Comparison of ENCODE assay signal across 8 mouse cellular contexts in genomic region chr19:10869241-10869885, GRCm38 (mm10). TPM values are rescaled to one million over a fixed set of nuclear protein-coding genes. Genes with fewer than 3 reads are reported as not detected.
A peak's percentile ranks its signal among the peaks of the same experiment; 100 is the strongest.
DNase-seq lines count a peak whose midpoint lies in the region; TF ChIP-seq lines count a peak whose summit lies in the region.

No protein-coding gene starts in this region.

- TF ChIP-seq POLR2A in lung, adult 2 months (IDR thresholded peaks at IDR 0.05; ENCODE audit: borderline replicate concordance, extremely low read depth, low read depth, low read length), result peak; percentile 28; the same call in 1 of the 2 replicates

- H3K4me3 ChIP-seq in hindbrain, embryonic 10.5 days, result peak overlapping the region; percentile 85
- peak overlapping the region; percentile 72 for H3K4me3 ChIP-seq in lung, adult 2 months (replicated peaks; ENCODE audit: extremely low read depth, low read depth, low read length)

- H3K36me3 ChIP-seq in hindbrain, embryonic 10.5 days, result peaks cover 70% of the 10 kb centered on the region

- DNase-seq in Muller cell, postnatal 12 days (ENCODE audit: inconsistent ontology term), result peak; percentile 90
- peak; percentile 91 for DNase-seq in cerebellum, adult 9-10 months
- DNase-seq in frontal cortex, postnatal 10 days (ENCODE audit: low spot score in 2 of 2), result peak; percentile 75 to 83
- peak; percentile 91 for DNase-seq in hindbrain, embryonic 10.5 days (ENCODE audit: low spot score)
- peak; percentile 49 for DNase-seq in layer of hippocampus, adult 9-10 months (ENCODE audit: low spot score)
- DNase-seq in lung, adult 2 months, result peak; percentile 66
- peak; percentile 62 for DNase-seq in ovary, adult 18-20 months (ENCODE audit: low spot score)
- DNase-seq in urinary bladder, postnatal 14 days (ENCODE audit: low spot score), result peak; percentile 78

- H3K27me3 ChIP-seq in hindbrain, embryonic 10.5 days (ENCODE audit: insufficient read depth, poor library complexity, severe bottlenecking), result peaks cover 7% of the 10 kb centered on the region; the same call in 1 of the 2 replicates

- TF ChIP-seq CTCF in lung, adult 2 months (IDR thresholded peaks at IDR 0.05; ENCODE audit: insufficient read depth, low read length), result no peak

- peak overlapping the region; percentile 99 for H3K27ac ChIP-seq in hindbrain, embryonic 10.5 days

- H3K4me1 ChIP-seq in hindbrain, embryonic 10.5 days (replicated peaks), result peaks cover 51% of the 10 kb centered on the region
- peaks cover 5% of the 10 kb centered on the region; the same call in 1 of the 2 replicates for H3K4me1 ChIP-seq in lung, adult 2 months (ENCODE audit: control insufficient read depth, insufficient read depth, low read length)

- under 1% methylated on average over 43 of the region's 43 CpGs for WGBS in hindbrain, embryonic 10.5 days
- under 1% methylated on average over 43 of the region's 43 CpGs for WGBS in lung, adult 2 months

- no peaks in the 10 kb centered on the region for H3K9me3 ChIP-seq in hindbrain, embryonic 10.5 days

RNA-seq across cellular contexts. Expression of gene Tmem132a, which starts 0.4 kb away (rescaled TPM):
- 119 and 135 TPM in 2 replicates for polyA plus RNA-seq in hindbrain, embryonic 10.5 days (2016; fragmentation: Nextera tagmentation; extraction: Ambion mirVana)
- 22.4 and 23.5 TPM in 2 replicates for polyA plus RNA-seq in lung, adult 2 months (2012; rRNA removed)

RNA-seq across cellular contexts. Expression of gene Tmem109, which starts 12.4 kb away (rescaled TPM):
- polyA plus RNA-seq in hindbrain, embryonic 10.5 days (2016; fragmentation: Nextera tagmentation; extraction: Ambion mirVana), result 50.8 and 57.3 TPM in 2 replicates
- polyA plus RNA-seq in lung, adult 2 months (2012; rRNA removed), result 206 and 278 TPM in 2 replicates

RNA-seq across cellular contexts. Expression of gene Prpf19, which starts 25.7 kb away (rescaled TPM):
- 35.9 and 43.5 TPM in 2 replicates for polyA plus RNA-seq in hindbrain, embryonic 10.5 days (2016; fragmentation: Nextera tagmentation; extraction: Ambion mirVana)
- polyA plus RNA-seq in lung, adult 2 months (2012; rRNA removed), result 159 and 186 TPM in 2 replicates

RNA-seq across cellular contexts. Expression of gene Slc15a3, which starts 29.8 kb away (rescaled TPM):
- polyA plus RNA-seq in hindbrain, embryonic 10.5 days (2016; fragmentation: Nextera tagmentation; extraction: Ambion mirVana), result 0.50 and 0.93 TPM in 2 replicates
- polyA plus RNA-seq in lung, adult 2 months (2012; rRNA removed), result 33.3 and 42.0 TPM in 2 replicates

RNA-seq across cellular contexts. Expression of gene Cd6, which starts 39.5 kb away (rescaled TPM):
- not detected in 2 replicates for polyA plus RNA-seq in hindbrain, embryonic 10.5 days (2016; fragmentation: Nextera tagmentation; extraction: Ambion mirVana)
- 2.8 and 3.5 TPM in 2 replicates for polyA plus RNA-seq in lung, adult 2 months (2012; rRNA removed)

Comparison
In these comparisons a context has a peak if more than half of its experiments do, and no peak if none do; other contexts are left out.
1. Peak in every context shown above with its lines: DNase-seq, H3K4me3 ChIP-seq and H3K27ac ChIP-seq.